Mouse (Mus musculus): ENCODE results near the gene Slc9a4. TPM values are rescaled to one million over a fixed set of nuclear protein-coding genes. Genes with fewer than 3 reads are reported as not detected.
"Not testable (repeated sequence)": the region's sequence is repeated elsewhere in the genome, so short reads cannot be mapped to it uniquely, and the experiment has no call there.

The Slc9a4 gene
- polyA plus RNA-seq, 1 experiment from 2014 or later = 27.4 TPM

DNA sequence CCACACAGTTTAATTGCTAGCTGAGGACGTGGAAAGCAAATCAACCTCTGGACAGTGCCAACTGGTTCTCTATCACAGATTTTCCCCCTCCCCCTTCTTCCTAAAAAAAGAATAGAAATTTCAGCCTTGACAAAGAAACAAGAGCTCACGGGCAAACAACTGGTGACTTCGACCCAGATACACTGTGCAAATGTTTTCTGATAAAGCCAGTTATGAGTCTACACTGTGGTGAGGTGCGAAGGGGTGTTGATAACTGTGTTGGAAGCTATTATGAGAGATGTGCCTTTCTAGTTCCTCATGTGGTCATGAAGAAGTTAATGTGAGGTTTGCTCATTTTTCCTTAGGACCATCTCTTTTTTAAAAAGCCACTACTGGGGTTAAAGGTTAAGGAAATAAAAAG is 10.5 kb upstream of the Slc9a4 start:
- TF ChIP-seq CTCF (IDR thresholded peaks at IDR 0.05; ENCODE audit: low read depth) = no peak
- no peak for TF ChIP-seq EP300 (optimal IDR thresholded peaks at IDR 0.05)
- H3K9me3 ChIP-seq (ENCODE audit: control insufficient read depth, low read length) = no peaks in the 10 kb centered on the region
- DNase-seq (ENCODE audit: low spot score) = no peak
- H3K9ac ChIP-seq (ENCODE audit: low read length) = no peak overlapping the region
- no peaks in the 10 kb centered on the region for H3K27me3 ChIP-seq (ENCODE audit: control insufficient read depth, insufficient read depth, low read length)
- WGBS = 51% methylated on average over 4 of the region's 4 CpGs
- no peak overlapping the region for H3K4me2 ChIP-seq (replicated peaks; ENCODE audit: low read depth)
- peak; percentile 85 for ATAC-seq (ENCODE audit: low FRiP score, low TSS enrichment)
- H3K4me1 ChIP-seq (replicated peaks; ENCODE audit: control insufficient read depth, insufficient read depth) = no peaks in the 10 kb centered on the region
- no peaks in the 10 kb centered on the region for H3K36me3 ChIP-seq (ENCODE audit: control insufficient read depth, insufficient read depth, low read length)
- no peak overlapping the region for H3K4me3 ChIP-seq (ENCODE audit: low read depth, low read length)
- no peak overlapping the region for H3K27ac ChIP-seq (replicated peaks)

DNA sequence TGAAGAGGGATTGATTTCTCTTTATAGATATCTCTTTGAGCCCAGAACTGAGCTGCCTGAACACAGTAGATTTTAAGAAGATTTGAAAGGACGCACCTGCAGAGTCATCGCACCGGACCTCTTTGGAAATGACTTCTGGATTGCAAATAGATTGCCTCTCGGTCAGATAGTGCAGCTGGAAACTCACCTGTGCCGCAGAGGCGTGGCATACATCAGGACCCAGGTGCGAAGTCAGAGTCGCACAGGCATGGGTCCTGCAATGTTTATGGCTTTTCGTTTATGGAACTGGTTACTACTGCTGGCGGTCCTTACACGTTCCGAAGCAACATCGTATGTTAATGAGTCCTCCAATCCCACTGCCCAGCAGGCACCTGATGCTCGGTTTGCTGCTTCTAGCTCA is 388 bp downstream of the Slc9a4 start:
- peak overlapping the region; percentile 21 for H3K4me3 ChIP-seq (ENCODE audit: low read depth, low read length)
- H3K27me3 ChIP-seq (ENCODE audit: control insufficient read depth, insufficient read depth, low read length) = no peaks in the 10 kb centered on the region
- ATAC-seq (ENCODE audit: low FRiP score, low TSS enrichment) (peak; percentile 80), DNase-seq (ENCODE audit: low spot score) (peak; percentile 61)
- peak overlapping the region; percentile 9; the same call in 1 of the 2 replicates for H3K27ac ChIP-seq (replicated peaks)
- no peaks in the 10 kb centered on the region for H3K9me3 ChIP-seq (ENCODE audit: control insufficient read depth, low read length)
- no peaks in the 10 kb centered on the region for H3K36me3 ChIP-seq (ENCODE audit: control insufficient read depth, insufficient read depth, low read length)
- no peak overlapping the region for H3K9ac ChIP-seq (ENCODE audit: low read length)
- TF ChIP-seq CTCF (IDR thresholded peaks at IDR 0.05; ENCODE audit: low read depth) (no peak), EP300 (optimal IDR thresholded peaks at IDR 0.05) (no peak)
- H3K4me1 ChIP-seq (replicated peaks; ENCODE audit: control insufficient read depth, insufficient read depth) = no peaks in the 10 kb centered on the region
- WGBS = 53% methylated on average over 14 of the region's 14 CpGs
- peak overlapping the region; percentile 41 for H3K4me2 ChIP-seq (replicated peaks; ENCODE audit: low read depth)

DNA sequence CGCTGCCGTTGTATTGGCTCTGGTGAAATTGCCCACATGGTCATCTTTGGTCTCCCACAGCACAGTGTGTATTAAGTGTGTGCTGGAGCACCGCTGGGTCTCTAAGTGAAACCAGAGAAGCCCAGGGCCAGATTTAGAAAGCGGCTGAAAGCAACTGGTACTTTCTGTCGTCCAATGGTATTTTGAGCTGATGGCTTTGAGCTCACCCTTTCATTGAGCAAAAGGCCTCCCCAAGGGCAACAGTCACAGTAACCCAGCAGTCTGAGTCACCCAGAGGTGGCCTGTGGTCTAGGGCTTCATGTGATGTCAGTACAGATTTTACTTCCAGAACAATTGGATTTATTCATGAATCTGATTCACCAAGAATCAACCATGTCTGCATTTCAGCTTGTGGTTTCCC is 6.9 kb downstream of the Slc9a4 start:
- H3K9ac ChIP-seq (ENCODE audit: low read length) = no peak overlapping the region
- no peak for TF ChIP-seq EP300 (optimal IDR thresholded peaks at IDR 0.05)
- WGBS = 87% methylated on average over 5 of the region's 5 CpGs
- no peak overlapping the region for H3K4me2 ChIP-seq (replicated peaks; ENCODE audit: low read depth)
- no peak overlapping the region for H3K27ac ChIP-seq (replicated peaks)
- H3K27me3 ChIP-seq (ENCODE audit: control insufficient read depth, insufficient read depth, low read length) = no peaks in the 10 kb centered on the region
- DNase-seq (ENCODE audit: low spot score) = no peak
- no peaks in the 10 kb centered on the region for H3K9me3 ChIP-seq (ENCODE audit: control insufficient read depth, low read length)
- ATAC-seq (ENCODE audit: low FRiP score, low TSS enrichment) = no peak
- H3K4me3 ChIP-seq (ENCODE audit: low read depth, low read length) = no peak overlapping the region
- no peaks in the 10 kb centered on the region for H3K4me1 ChIP-seq (replicated peaks; ENCODE audit: control insufficient read depth, insufficient read depth)
- no peaks in the 10 kb centered on the region for H3K36me3 ChIP-seq (ENCODE audit: control insufficient read depth, insufficient read depth, low read length)

DNA sequence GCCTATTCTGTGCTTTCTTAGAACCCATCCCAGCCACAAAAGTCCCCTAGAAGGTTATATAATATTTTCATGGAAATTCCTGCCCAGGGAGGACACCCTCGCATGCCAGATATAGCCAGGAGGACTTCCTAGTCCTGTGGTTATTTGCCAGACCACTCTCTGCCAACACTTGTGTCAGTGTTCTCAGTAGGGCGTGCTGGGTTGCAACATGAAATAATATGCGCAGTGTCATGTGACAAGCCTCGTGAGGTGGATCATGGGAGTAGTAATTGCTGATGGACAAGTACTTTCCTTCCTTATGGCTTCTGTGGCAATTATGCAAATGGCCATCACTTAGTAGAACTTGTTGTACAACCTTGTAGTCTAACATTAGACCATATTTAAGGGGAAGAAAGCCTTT is 11.1 kb downstream of the Slc9a4 start:
- no peak overlapping the region for H3K9ac ChIP-seq (ENCODE audit: low read length)
- 0 out of 2 replicates have a peak, but pooled peaks have one; percentile 14 for ATAC-seq (ENCODE audit: low FRiP score, low TSS enrichment)
- WGBS = 81% methylated on average over 4 of the region's 4 CpGs

DNA sequence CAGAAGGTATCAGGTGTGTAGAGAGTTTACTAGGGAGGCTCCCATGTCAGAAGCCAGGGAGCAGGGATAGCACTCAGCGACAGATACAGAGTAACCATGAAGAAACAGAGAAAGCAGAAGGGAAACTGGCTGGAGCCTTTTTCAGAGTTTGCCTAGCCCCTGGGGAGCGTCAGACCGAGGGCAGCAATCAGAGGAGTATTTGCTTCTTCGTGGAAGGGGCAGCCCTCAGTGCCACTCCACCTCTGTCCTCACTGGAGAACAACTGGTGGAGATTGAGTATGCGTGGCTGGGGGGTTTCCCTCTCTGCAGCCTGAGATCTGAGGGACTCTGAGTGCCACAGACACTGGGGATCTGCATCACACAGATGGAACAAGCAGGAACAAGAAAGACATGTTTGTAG is 17.9 kb downstream of the Slc9a4 start:
- no peaks in the 10 kb centered on the region for H3K9me3 ChIP-seq (ENCODE audit: control insufficient read depth, low read length)
- DNase-seq (ENCODE audit: low spot score) (no peak), ATAC-seq (ENCODE audit: low FRiP score, low TSS enrichment) (no peak)
- TF ChIP-seq EP300 (optimal IDR thresholded peaks at IDR 0.05) (no peak), CTCF (IDR thresholded peaks at IDR 0.05; ENCODE audit: low read depth) (no peak)
- WGBS = 47% methylated on average over 5 of the region's 5 CpGs
- H3K4me3 ChIP-seq (ENCODE audit: low read depth, low read length) = no peak overlapping the region
- no peak overlapping the region for H3K9ac ChIP-seq (ENCODE audit: low read length)
- H3K4me1 ChIP-seq (replicated peaks; ENCODE audit: control insufficient read depth, insufficient read depth) = no peaks in the 10 kb centered on the region
- H3K36me3 ChIP-seq (ENCODE audit: control insufficient read depth, insufficient read depth, low read length) = no peaks in the 10 kb centered on the region
- H3K27ac ChIP-seq (replicated peaks) = no peak overlapping the region
- no peak overlapping the region for H3K4me2 ChIP-seq (replicated peaks; ENCODE audit: low read depth)
- H3K27me3 ChIP-seq (ENCODE audit: control insufficient read depth, insufficient read depth, low read length) = no peaks in the 10 kb centered on the region

More for the DNA sequence above, 11.1 kb downstream of the Slc9a4 start:
- H3K9me3 ChIP-seq (ENCODE audit: control insufficient read depth, low read length) = no peaks in the 10 kb centered on the region
- H3K27ac ChIP-seq (replicated peaks) = no peak overlapping the region
- DNase-seq (ENCODE audit: low spot score) = no peak
- no peaks in the 10 kb centered on the region for H3K27me3 ChIP-seq (ENCODE audit: control insufficient read depth, insufficient read depth, low read length)
- no peak overlapping the region for H3K4me2 ChIP-seq (replicated peaks; ENCODE audit: low read depth)
- no peaks in the 10 kb centered on the region for H3K4me1 ChIP-seq (replicated peaks; ENCODE audit: control insufficient read depth, insufficient read depth)
- no peak overlapping the region for H3K4me3 ChIP-seq (ENCODE audit: low read depth, low read length)
- no peak for TF ChIP-seq CTCF (IDR thresholded peaks at IDR 0.05; ENCODE audit: low read depth)
- TF ChIP-seq EP300 (optimal IDR thresholded peaks at IDR 0.05) = no peak
- no peaks in the 10 kb centered on the region for H3K36me3 ChIP-seq (ENCODE audit: control insufficient read depth, insufficient read depth, low read length)

DNA sequence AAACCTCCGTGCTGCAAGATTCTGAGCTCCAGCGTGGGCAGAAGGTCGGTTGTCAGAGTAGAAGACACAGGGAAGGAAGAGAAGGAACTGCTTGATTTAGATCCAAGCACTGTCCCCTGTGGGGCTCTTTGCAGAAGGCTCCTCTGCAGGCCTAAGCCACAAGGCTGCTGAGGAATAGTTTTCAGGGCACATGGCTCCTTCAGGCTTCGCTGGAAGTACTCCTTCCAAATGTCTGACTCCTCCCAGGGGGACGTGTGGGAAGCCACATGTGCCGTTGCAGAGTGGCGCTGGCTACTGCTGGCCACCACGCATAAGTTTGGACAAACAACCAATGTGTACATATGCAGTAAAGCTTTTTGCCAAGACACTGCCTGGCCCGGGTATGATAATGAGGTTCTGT is 19.8 kb downstream of the Slc9a4 start:
- not testable (repeated sequence) for H3K36me3 ChIP-seq (ENCODE audit: control insufficient read depth, insufficient read depth, low read length); H3K9ac ChIP-seq (ENCODE audit: low read length); H3K27me3 ChIP-seq (ENCODE audit: control insufficient read depth, insufficient read depth, low read length); H3K4me3 ChIP-seq (ENCODE audit: low read depth, low read length); H3K9me3 ChIP-seq (ENCODE audit: control insufficient read depth, low read length); H3K27ac ChIP-seq (replicated peaks); ATAC-seq (ENCODE audit: low FRiP score, low TSS enrichment); H3K4me1 ChIP-seq (replicated peaks; ENCODE audit: control insufficient read depth, insufficient read depth); DNase-seq (ENCODE audit: low spot score); H3K4me2 ChIP-seq (replicated peaks; ENCODE audit: low read depth)
- WGBS = 81% methylated on average over 9 of the region's 9 CpGs
